Mouse (Mus musculus): Measurements from ENCODE around the gene Fblim1.

GRCm38 (mm10) chr4:141538408-141539212 is 67.3 kb downstream of the Fblim1 start, which contains the start of gene Spen:
- TF ChIP-seq CTCF (IDR thresholded peaks at IDR 0.05; ENCODE audit: low read depth): no peak
- TF ChIP-seq EP300 (IDR thresholded peaks at IDR 0.05; ENCODE audit: low read depth): no peak

All from liver, postnatal 0 days (tissue).